Mouse (Mus musculus): ENCODE results near the gene Twist2.

DNA sequence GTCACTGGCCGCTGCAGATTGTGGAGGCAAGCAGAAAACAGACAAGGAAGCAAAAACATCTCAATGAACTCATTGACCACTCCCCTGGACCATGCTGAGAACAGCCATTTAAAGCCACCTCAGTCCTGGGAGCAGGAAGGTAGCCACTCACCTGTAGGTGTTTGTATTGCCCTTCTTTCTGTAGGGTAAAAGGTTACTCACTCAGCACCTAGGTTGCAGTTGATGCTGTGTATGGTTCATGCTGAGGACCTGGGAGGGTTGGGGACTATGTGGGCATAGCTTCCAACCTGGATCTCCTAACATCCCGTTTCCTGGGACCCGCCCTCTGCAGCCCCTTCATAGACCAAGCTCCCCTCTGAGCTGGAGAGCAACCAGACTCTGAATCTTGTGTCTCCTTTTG is 14.8 kb downstream of the Twist2 start:
- TF ChIP-seq CTCF (IDR thresholded peaks at IDR 0.05; ENCODE audit: borderline replicate concordance, control insufficient read depth, extremely low read depth, insufficient read depth, low read length, poor library complexity) (no peak), POLR2A (IDR thresholded peaks at IDR 0.05; ENCODE audit: control insufficient read depth, extremely low read depth, insufficient read depth, low read length, poor library complexity) (no peak)
